Mouse (Mus musculus) induced T-regulatory cell, adult 2 months (primary cell): Measurements from ENCODE around the gene Sp3.
"Not testable (repeated sequence)": the region's sequence is repeated elsewhere in the genome, so short reads cannot be mapped to it uniquely, and the experiment has no call there.

Experiments
- DNase-seq: peaks from one replicate; pipeline ENCODE4 v3.0.0-alpha.2; 2012; ENCODE audit warnings: low read depth

Gene Sp3

GRCm38 (mm10) chr2:72916170-72916569 lies 64.1 kb downstream of the Sp3 start:
- DNase-seq: no peak

GRCm38 (mm10) chr2:72915245-72915930 lies 64.9 kb downstream of the Sp3 start:
- no peak for DNase-seq

DNA sequence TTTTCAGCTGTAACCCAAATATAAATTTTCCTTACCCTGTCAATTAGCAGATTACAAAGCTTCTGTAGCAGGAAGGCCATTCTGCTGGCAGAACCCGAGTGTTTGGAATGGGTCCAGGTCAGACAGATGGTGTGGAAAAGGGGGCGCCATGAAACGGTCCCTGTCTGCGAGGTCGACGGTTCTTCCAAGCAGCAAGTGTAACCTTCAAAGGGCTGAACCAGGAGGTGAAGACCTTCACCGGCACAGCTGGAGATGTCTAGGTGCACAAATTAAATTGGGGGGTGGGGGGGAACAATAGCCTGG lies 66.8 kb downstream of the Sp3 start:
- DNase-seq: no peak

DNA sequence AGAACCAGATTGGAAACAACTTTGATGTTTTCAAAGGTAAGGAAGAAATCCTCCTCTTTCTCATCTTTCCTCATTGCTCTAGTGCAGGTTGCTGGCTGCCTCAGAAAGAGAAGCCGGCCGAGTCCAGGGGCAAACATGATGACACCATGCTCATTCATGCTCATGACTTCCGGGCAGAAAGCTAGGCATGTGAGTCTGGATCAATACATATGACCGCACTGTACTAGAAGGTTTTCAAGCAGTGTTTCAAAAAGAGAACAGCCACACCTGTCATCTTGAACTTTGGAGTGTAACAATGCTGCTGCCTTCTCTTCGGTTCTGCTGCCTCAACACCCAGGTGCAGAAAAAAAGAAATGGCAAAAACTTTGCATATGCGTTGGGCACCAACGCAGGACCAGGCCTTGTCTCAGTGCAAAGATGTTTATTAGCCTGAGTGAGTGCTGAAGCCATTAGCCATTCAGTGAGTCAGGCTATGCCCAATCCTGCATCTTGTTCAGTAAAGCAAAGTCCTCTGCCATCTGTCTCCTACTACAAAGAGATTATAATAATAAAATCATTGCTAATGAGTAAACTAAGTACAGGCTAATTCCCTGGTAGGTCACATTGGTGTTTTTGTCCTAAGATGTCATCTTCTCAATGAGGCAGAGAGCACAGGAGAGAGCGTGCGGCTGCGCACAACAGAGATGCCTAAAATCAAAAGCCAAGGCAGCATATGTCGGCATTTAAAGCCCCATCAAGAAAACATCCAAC lies 67.4 kb downstream of the Sp3 start:
- DNase-seq: no peak

DNA sequence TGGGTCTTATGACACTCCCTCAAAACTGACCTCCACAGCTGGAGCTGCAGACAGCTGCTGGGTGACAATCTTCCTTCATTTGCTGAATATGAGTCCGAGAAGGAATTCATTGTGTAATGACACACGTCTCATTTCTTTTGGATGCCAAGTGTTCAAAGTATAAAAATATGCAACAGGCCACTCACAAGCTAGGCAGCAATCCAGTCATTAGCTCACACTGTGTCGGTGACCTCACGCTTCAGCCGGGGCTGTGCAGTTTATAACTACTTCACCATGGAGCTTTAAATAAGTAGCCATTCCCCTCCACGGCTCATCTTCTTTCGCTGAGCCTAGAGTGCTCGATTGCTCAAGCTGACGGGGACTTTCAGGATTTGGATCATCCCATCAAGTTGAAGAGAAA lies 68.7 kb downstream of the Sp3 start:
- no peak for DNase-seq

DNA sequence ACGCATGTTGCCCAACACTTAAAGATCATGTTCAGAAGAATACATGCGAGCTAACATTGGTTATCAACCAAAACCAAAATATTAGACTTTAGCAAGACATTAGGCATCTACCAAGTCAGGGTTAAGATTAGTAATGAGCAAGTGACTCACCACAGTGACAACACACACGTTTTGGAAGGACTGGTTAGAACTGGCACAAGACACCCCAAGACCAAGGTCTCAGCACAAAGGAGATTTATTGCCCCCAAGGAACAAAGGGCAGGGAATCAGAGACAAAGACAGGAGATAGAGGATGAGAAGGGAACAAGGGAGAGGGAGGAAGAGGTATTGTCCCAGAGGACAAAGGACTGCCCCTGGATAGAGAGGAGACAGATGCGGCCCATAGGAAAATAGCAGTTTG lies 71.2 kb downstream of the Sp3 start:
- no peak for DNase-seq

- DNase-seq: no peak
Measured at GRCm38 (mm10) chr2:72908191-72908910, 71.9 kb downstream of the Sp3 start.

GRCm38 (mm10) chr2:72906745-72907144 lies 73.5 kb downstream of the Sp3 start:
- no peak for DNase-seq

GRCm38 (mm10) chr2:72902816-72903680 lies 77.2 kb downstream of the Sp3 start:
- not testable (repeated sequence) for DNase-seq

- no peak for DNase-seq
Measured at GRCm38 (mm10) chr2:72898782-72899305, 81.4 kb downstream of the Sp3 start.

GRCm38 (mm10) chr2:72898094-72898781 lies 82.0 kb downstream of the Sp3 start:
- no peak for DNase-seq

DNA sequence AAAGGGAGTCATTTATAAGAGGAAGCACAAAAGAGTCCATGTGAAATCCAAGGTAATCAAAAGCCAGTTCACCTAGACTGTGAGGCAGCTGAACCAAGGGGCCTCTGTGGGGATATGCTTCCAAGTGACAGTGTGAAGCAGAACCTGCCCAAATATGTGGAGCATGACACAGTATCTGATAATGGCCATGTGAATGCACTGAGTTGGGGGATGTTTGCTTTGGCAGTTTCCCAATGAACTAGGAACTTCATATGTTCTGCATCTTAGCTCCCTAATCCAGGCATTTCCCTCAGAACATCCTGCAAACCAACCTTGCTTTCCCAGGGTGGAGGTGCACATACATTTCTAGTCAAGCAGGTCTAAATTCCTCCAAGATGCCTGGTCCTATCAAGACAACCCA lies 90.4 kb downstream of the Sp3 start:
- no peak for DNase-seq
